Mouse (Mus musculus): ENCODE results near the gene Cdk10.
"Not testable (repeated sequence)": the region's sequence is repeated elsewhere in the genome, so short reads cannot be mapped to it uniquely, and the experiment has no call there.

Gene Cdk10

DNA sequence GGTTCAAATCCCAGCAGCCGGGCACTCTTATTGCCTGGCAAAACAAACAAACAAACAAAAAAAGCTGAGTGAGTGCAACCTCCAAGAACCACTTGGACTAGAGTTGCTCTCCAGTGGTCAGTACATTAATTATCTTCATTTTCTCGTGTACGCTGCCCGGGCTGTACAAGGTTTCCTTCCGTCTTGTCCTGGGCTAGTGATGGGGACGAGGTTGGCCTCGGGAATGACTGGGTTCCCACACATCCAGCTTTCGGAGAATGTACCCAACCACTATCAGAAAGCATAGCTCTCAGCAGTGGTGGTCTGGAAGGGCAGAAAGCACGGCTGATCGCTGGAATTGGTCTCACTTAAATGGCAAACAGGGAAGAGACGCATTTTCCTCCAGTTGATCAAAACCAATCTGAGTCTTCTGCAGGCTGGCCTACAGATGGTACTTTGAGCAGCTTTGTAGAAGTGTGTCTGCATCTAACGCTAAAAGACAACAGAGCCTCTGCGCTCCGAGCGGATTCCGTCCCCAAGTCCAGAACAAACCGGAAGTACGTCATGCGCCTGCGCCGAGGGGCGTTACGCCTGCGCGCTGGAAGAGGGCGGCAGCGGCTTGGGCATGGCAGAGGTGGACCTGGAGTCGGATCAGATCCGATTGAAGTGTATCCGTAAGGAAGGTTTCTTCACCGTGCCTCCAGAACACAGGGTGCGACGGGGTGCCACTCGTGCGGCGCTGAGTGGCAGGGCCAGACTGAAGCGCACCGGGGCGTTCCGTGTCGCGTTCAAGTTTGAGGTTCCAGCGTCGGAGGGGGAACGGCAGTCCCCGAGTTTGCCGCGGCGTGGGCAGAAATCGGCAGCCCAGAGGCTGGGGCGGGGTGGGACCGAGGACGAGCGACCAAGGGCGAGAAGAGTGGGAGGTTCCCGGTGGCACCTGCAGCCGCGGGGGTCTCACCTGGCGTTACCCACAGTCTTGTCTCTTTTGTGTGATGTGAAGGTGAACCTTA is at the start of gene Cdk10:
Gene Cdk10, plus strand, starts transcription at position 565 of the 989 bp plus-strand sequence.
- peak; percentile 89 for DNase-seq

DNA sequence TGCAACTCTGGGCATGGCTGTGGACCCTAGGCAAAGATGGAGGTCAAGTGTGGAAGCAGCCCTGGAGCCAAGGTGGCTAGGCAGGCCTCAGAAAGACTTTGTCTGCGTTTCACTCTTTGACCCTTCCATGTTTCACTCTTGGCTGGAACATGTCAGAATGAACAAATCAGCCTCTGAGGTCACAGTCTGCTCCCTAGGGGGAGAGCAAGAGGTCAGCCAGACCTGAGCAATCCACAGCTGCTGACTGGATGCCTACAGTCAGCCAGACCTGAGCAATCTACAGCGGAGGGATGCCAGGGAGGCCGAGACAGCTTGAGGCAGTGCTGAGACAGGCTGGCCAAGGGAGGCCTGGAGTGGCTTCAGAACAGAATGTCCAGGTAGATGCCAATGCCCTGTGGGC is 43.3 kb upstream of the Cdk10 start:
- DNase-seq = no peak

GRCm38 (mm10) chr8:123185566-123186409 is 38.9 kb upstream of the Cdk10 start, which contains the start of gene Dpep1:
Gene Dpep1, plus strand, starts transcription at chr8:123186242.
- DNase-seq = no peak

- no peak for DNase-seq
Measured at GRCm38 (mm10) chr8:123188006-123188405, 36.6 kb upstream of the Cdk10 start.

GRCm38 (mm10) chr8:123188841-123189240 is 35.8 kb upstream of the Cdk10 start:
- DNase-seq = no peak

- peak; percentile 82 for DNase-seq
Measured at GRCm38 (mm10) chr8:123190678-123191077, 34.0 kb upstream of the Cdk10 start.

GRCm38 (mm10) chr8:123191908-123192307 is 32.7 kb upstream of the Cdk10 start:
- DNase-seq = no peak

DNA sequence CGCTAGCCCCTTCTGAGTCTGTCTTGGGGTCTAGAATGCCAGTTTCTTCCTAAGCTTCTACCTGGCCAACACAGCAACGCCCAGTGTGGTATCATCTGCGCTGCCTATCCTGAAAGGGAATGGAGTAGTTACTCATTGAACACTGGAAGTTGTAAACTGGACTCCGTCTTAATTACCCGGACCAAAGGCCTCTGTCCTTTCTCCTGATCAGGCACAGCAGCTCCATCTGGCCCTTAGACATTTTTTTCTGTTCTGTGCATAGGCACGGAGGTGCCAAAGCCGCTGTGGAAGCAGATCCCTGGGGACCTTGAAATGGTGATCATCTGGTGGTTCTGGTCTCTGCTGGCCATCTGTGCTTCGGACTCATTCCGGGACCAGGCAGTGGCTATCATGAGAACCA is 30.9 kb upstream of the Cdk10 start:
- no peak for DNase-seq

DNA sequence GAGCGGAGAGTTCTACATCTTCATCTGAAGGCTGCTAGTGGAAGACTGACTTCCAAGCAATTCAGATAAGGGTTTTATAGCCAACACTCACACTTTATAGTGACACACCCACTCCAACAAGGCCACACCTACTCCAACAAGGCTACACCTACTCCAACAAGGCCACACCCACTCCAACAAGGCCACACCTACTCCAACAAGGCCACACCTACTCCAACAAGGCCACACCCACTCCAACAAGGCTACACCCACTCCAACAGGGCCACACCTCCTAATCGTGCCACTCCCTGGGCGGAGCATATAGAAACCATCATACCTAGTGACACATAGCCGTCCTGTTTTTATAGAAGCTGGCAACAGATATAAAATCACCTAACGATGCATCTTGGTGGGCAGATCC is 27.6 kb upstream of the Cdk10 start:
- not testable (repeated sequence) for DNase-seq

GRCm38 (mm10) chr8:123199864-123200263 is 24.8 kb upstream of the Cdk10 start:
- DNase-seq = no peak

- DNase-seq = peak; percentile 74
Measured at GRCm38 (mm10) chr8:123202288-123202687, 22.4 kb upstream of the Cdk10 start.

DNA sequence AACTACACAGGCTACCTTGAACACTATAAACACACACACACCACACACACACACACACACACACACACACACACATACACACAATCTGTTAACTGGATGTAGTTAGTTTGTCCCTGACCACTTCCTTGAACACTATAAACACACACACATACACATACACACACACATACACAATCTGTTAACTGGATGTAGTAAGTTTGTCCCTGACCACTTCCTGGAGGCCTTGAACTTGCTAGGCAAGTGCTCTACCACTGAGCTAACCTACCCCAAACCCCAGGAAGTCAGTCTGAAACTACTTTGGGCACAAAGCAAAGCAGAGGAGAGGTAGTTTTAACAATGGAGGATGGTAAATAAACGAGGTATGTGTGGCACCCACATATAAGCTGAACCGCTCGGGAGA is 21.1 kb upstream of the Cdk10 start:
- DNase-seq = no peak

GRCm38 (mm10) chr8:123211876-123212275 is 12.8 kb upstream of the Cdk10 start:
- DNase-seq = no peak

DNA sequence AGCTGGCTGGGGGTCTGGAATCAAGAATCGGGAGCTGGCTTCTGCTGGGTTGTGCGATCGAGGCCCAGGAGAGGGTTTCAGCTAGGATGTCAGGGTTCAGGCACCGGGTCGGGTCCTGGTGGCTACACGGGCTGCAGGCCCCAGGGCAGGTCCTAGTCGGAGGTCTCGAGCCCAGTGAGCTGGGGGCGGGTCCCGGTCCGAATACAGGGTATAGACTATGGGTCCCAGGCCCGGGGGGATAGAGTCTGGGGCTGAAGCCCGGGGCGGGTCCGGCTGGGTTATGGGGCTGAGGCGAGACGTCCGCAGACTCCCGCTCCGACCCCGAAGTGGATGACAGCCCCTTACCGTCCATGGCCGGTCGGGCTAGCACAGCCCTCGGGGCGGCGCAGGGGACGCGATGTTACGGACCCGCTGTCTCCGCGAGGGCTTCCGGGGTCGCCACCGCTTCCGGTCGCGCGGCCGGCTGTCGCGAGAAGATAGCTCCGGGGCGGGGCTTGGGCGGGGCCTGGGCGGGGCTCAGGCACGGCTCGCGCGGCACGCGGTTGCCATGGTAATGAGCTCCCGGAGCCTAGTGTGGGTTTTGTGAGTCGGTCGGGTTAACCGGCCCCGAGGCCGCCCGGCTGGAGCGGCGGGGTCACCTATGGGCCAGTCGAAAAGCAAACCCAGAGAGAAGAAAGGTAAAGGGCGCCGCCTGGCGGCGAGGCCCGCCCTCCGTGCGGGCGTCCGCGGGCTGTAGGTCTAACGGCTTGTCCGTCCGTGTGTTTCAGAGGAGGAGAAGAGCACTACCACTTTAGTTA is 12.1 kb upstream of the Cdk10 start, which contains the start of the genes Chmp1a and Spata33:
Gene Chmp1a, minus strand, starts transcription at position 443 of the 797 bp plus-strand sequence.
Gene Spata33, plus strand, starts transcription at position 512 of the 797 bp plus-strand sequence.
- peak; percentile 92 for DNase-seq

DNA sequence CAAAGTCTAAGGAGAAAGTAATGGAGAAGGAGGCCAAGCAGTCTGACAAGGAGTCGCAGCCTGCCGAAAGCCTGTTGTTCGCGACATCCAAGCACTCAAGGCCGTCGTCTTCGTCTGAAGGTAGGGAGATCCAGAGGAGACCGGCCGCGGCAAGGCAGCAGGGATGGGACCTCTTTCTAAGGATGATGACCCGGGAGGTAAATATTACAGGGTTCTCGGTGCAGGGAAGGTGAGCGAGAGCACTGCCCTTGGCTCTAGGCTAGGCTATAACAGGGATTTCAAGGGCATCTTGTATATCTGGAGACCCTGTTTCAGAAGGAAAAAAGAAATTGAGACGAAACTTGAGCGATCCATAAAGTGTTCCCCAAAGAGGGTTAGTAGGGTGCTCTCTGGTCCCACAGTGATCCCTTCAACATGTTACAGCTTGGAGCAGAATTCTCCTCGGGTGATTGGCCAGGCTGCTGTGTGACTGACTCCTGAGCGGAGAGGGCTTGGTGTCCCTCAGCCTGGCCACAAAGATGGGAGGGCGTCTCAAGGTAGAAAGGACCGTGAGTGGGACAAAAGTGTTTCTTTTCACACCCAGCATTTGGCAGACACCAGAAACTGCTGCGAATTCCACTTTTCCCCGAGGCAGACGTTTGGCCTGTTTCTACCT is 11.4 kb upstream of the Cdk10 start:
- DNase-seq = no peak

DNA sequence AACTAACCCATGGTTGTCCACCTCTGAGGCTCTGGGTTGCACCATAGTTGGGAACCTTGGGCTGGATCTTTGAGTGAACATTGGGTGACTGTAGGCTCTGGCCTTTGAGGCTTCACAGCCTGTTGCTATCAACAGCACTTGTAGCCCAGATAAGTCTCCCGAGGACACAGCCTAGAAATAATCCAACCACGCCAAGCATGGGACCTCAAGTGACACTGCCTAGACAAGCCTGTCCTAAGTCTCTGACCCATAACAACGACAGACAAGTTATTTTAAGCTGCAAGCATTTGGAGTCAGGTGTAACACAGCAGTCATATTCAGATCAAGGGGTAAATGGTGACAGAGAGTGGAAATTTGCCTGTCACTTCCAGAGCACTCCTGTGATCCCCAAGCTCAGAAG is 9.2 kb upstream of the Cdk10 start:
- no peak for DNase-seq

GRCm38 (mm10) chr8:123220917-123221316 is 3.7 kb upstream of the Cdk10 start:
- DNase-seq = no peak

GRCm38 (mm10) chr8:123228416-123228815 is 3.8 kb downstream of the Cdk10 start:
- DNase-seq = no peak

DNA sequence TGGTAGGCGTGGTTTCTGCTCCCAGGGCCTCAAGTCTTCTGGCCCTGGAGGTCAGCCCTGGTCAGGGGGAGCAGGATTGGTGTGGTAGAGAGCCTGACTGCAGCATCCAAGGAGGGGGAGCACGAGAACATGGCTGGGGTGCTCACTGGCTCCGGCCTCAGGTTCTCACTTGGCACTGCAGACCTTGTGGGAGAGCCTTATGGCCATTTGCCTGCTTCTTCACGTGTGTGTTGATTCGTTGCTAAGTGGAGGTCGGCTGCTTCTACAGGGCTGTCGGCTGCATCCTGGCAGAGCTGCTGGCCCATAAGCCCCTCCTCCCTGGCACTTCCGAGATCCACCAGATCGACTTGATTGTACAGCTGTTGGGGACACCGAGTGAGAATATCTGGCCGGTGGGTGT is 5.7 kb downstream of the Cdk10 start:
- DNase-seq = not testable (repeated sequence)

DNA sequence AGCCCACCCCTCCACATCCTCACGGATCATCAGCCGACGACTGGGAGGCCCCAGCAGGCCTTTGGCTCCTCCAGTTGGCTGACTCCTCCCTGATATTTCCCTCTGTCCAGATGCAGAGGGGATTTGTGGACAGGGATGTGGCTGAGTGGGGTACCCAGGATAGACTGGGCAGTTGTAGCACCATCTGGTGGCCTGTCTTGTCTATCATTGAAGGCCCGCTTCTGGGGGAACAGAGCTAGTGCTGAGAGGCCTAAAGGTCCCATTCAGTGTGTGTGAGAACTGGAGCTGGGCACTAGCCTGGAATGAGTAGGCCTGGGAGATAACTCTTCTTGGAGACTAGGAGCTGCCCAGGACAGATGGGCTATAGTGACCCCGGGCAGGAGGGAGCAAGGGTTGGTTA is 7.1 kb downstream of the Cdk10 start:
- DNase-seq = no peak

- no peak for DNase-seq
Measured at GRCm38 (mm10) chr8:123232553-123232952, 7.9 kb downstream of the Cdk10 start.

- no peak for DNase-seq
Measured at GRCm38 (mm10) chr8:123233300-123233699, 8.7 kb downstream of the Cdk10 start.
